Mouse (Mus musculus): ENCODE measurements around the gene Fdxr.

DNA sequence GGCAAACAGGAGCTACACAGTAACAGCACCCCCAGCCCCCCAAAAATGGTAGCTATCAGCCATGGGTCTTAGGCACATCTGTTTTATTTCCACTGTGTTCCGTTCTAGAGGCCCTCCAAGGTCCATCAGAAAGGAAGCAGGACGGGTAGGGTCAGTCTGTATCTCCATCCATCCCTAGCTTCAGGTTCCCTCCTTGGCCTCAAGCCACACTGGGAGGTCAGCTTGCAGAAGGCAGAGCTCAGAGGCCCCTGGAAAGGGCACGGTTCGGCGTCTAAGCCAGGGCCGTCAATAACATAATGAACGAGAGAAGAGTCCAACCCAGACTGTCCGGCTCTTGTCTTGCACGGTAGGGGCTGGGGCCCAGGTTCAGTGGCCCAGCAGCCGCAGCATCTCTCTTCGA, 8.9 kb downstream of the Fdxr start:
- TF ChIP-seq POLR2A (IDR thresholded peaks at IDR 0.05; ENCODE audit: borderline replicate concordance, insufficient read depth, low read length) (no peak), CTCF (IDR thresholded peaks at IDR 0.05; ENCODE audit: borderline replicate concordance, insufficient read depth, low read depth, low read length) (no peak)
